Mouse (Mus musculus) liver, adult 2 months (tissue): ENCODE data around the gene Zfp423.

Experiments
- CTCF ChIP-seq: fragments of 200-500 bp; IDR thresholded peaks from 2 replicates; pipeline ENCODE4 v1.5.1; 2011; ENCODE audit warnings: low read depth, low read length, control low read depth
- POLR2A ChIP-seq: fragments of 200-500 bp; IDR thresholded peaks from 2 replicates; pipeline ENCODE4 v1.6.1; 2011; ENCODE audit warnings: low read length, control low read depth; ENCODE audit not compliant: insufficient read depth; ENCODE audit errors: extremely low read depth

- TF ChIP-seq CTCF (no peak), POLR2A (no peak)
Observed at GRCm38 (mm10) chr8:87833339-87833738, 126.1 kb downstream of the Zfp423 start.
